Mouse (Mus musculus) MEL (cell line): ENCODE results near the gene Tha1.

Experiments
- CTCF ChIP-seq, 3 experiments: IDR thresholded peaks in 2 of 3; conservative IDR thresholded peaks in 1 of 3; 2 replicates each; pipeline ENCODE4 v1.5.1; 2011 to 2012; ENCODE audit warnings: low read length in 3 of 3, low read depth in 2 of 3, mild to moderate bottlenecking in 2 of 3, improper control_type of control experiment in 1 of 3, inconsistent platforms in 1 of 3, mixed read lengths in 1 of 3, moderate library complexity in 1 of 3; ENCODE audit not compliant: control insufficient read depth in 1 of 3, insufficient read depth in 1 of 3, poor library complexity in 1 of 3, severe bottlenecking in 1 of 3
- GATA1 ChIP-seq: IDR thresholded peaks from 2 replicates; pipeline ENCODE4 v1.6.1; 2011; ENCODE audit warnings: low read depth, low read length, improper control_type of control experiment
- MAX ChIP-seq: IDR thresholded peaks from 2 replicates; pipeline ENCODE4 v1.6.1; 2011; ENCODE audit warnings: low read length, improper control_type of control experiment
- POLR2A ChIP-seq, 2 experiments: IDR thresholded peaks; 2 replicates each; pipeline ENCODE4 v1.6.1; 2011 to 2012; ENCODE audit warnings: low read length in 2 of 2, mild to moderate bottlenecking in 2 of 2, control low read depth in 1 of 2, improper control_type of control experiment in 1 of 2, low read depth in 1 of 2, moderate library complexity in 1 of 2; ENCODE audit not compliant: control insufficient read depth in 1 of 2, insufficient read depth in 1 of 2, poor library complexity in 1 of 2
- POLR2AphosphoS2 ChIP-seq: IDR thresholded peaks from 2 replicates; pipeline ENCODE4 v1.6.1; 2011; ENCODE audit warnings: low read length, improper control_type of control experiment
- POLR2AphosphoS5 ChIP-seq: IDR thresholded peaks from 2 replicates; pipeline ENCODE4 v1.6.1; 2012; ENCODE audit warnings: low read depth, borderline replicate concordance, mild to moderate bottlenecking, inconsistent platforms, low read length, moderate library complexity, mixed read lengths
- USF1 ChIP-seq: IDR thresholded peaks from 2 replicates; pipeline ENCODE4 v1.6.1; 2014; ENCODE audit warnings: low read depth, mild to moderate bottlenecking, inconsistent platforms, low read length, improper control_type of control experiment, moderate library complexity

DNA sequence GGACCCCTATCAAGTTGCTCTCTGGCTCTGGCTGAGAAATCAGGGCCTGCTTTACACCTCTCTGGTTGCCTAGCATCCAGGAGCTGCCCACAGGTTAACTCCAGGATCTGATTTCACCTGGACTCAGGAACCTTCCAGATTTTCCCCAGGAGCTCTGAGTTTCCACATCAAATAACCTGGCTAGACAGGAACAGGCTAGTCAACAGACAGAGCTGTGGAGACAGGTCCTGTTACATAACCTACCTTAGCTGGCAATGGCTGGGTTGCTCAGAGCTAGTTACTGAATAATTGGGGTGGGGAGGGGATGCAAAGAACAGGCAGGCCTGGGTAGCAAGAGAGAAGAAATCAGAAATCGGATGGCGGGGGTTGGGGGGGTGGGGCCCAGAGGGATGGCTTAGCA lies 28.3 kb downstream of the Tha1 start:
- TF ChIP-seq CTCF (IDR thresholded peaks at IDR 0.05 in 2 of 3, conservative IDR thresholded peaks at IDR 0.05 in 1 of 3; ENCODE audit: control insufficient read depth in 1 of 3, insufficient read depth in 1 of 3, low read depth in 2 of 3, low read length in 3 of 3, poor library complexity in 1 of 3, severe bottlenecking in 1 of 3) (no peak), POLR2AphosphoS2 (no peak), POLR2A (IDR thresholded peaks at IDR 0.05; ENCODE audit: control insufficient read depth in 1 of 2, insufficient read depth in 1 of 2, low read depth in 1 of 2, low read length in 2 of 2, poor library complexity in 1 of 2) (no peak), GATA1 (no peak), USF1 (no peak), MAX (no peak), POLR2AphosphoS5 (no peak)
